Mouse (Mus musculus): ENCODE measurements around the gene Tmem233. TPM values are rescaled to one million over a fixed set of nuclear protein-coding genes. Genes with fewer than 3 reads are reported as not detected.

Tmem233 gene
- polyA plus RNA-seq, 1 experiment = not detected

- no peaks in the 10 kb centered on the region; the same call in 1 of the 2 replicates for H3K4me1 ChIP-seq (ENCODE audit: control insufficient read depth, insufficient read depth, low read length)
- H3K4me3 ChIP-seq (replicated peaks; ENCODE audit: control insufficient read depth, low read depth, low read length) = peak within 1 kb of the TSS; percentile 65
- whole genome bisulfite sequencing = under 1% methylated on average over 46 of the region's 46 CpGs
- peak; percentile 93; the same call in 1 of the 2 replicates for TF ChIP-seq POLR2A (IDR thresholded peaks at IDR 0.05; ENCODE audit: borderline replicate concordance, control insufficient read depth, low read depth, low read length)
- TF ChIP-seq CTCF (IDR thresholded peaks at IDR 0.05; ENCODE audit: control insufficient read depth, insufficient read depth, low read length) = peak; percentile 67
- H3K27ac ChIP-seq (ENCODE audit: control insufficient read depth, insufficient read depth, low read depth, low read length, poor library complexity) = peak within 1 kb of the TSS; percentile 91
Observed at GRCm38 (mm10) chr5:116024327-116024739, 58.7 kb downstream of the Tmem233 start, which contains the start of gene Prkab1. Prkab1 (minus strand) TSS chr5:116024508.

- 1% methylated on average over 28 of the region's 28 CpGs for WGBS
- Histone ChIP-seq H3K4me3 (replicated peaks; ENCODE audit: control insufficient read depth, low read depth, low read length) (peak overlapping the region; percentile 65), H3K27ac (ENCODE audit: control insufficient read depth, insufficient read depth, low read depth, low read length, poor library complexity) (peak overlapping the region; percentile 91), H3K4me1 (ENCODE audit: control insufficient read depth, insufficient read depth, low read length) (no peaks in the 10 kb centered on the region; the same call in 1 of the 2 replicates)
- TF ChIP-seq CTCF (IDR thresholded peaks at IDR 0.05; ENCODE audit: control insufficient read depth, insufficient read depth, low read length) = no peak
- TF ChIP-seq POLR2A (IDR thresholded peaks at IDR 0.05; ENCODE audit: borderline replicate concordance, control insufficient read depth, low read depth, low read length) = no peak
Observed at GRCm38 (mm10) chr5:116023821-116024284, 59.2 kb downstream of the Tmem233 start.

GRCm38 (mm10) chr5:116023251-116023661 is 59.8 kb downstream of the Tmem233 start:
- Histone ChIP-seq H3K27ac (ENCODE audit: control insufficient read depth, insufficient read depth, low read depth, low read length, poor library complexity) (peak overlapping the region; percentile 91), H3K4me1 (ENCODE audit: control insufficient read depth, insufficient read depth, low read length) (no peaks in the 10 kb centered on the region; the same call in 1 of the 2 replicates)

GRCm38 (mm10) chr5:116022658-116023200 is 60.3 kb downstream of the Tmem233 start:
- Histone ChIP-seq H3K4me1 (ENCODE audit: control insufficient read depth, insufficient read depth, low read length) (no peaks in the 10 kb centered on the region), H3K4me3 (replicated peaks; ENCODE audit: control insufficient read depth, low read depth, low read length) (peak overlapping the region; percentile 65), H3K27ac (ENCODE audit: control insufficient read depth, insufficient read depth, low read depth, low read length, poor library complexity) (peak overlapping the region; percentile 91)
- TF ChIP-seq CTCF (IDR thresholded peaks at IDR 0.05; ENCODE audit: control insufficient read depth, insufficient read depth, low read length) (no peak), POLR2A (IDR thresholded peaks at IDR 0.05; ENCODE audit: borderline replicate concordance, control insufficient read depth, low read depth, low read length) (no peak)
- WGBS = 29% methylated on average over 7 of the region's 7 CpGs

More at GRCm38 (mm10) chr5:116023251-116023661, 59.8 kb downstream of the Tmem233 start:
- peak overlapping the region; percentile 65 for H3K4me3 ChIP-seq (replicated peaks; ENCODE audit: control insufficient read depth, low read depth, low read length)
- TF ChIP-seq POLR2A (IDR thresholded peaks at IDR 0.05; ENCODE audit: borderline replicate concordance, control insufficient read depth, low read depth, low read length) (no peak), CTCF (IDR thresholded peaks at IDR 0.05; ENCODE audit: control insufficient read depth, insufficient read depth, low read length) (no peak)
- WGBS = 15% methylated on average over 8 of the region's 8 CpGs

- 67% methylated on average over 12 of the region's 12 CpGs for WGBS
- H3K4me1 ChIP-seq (ENCODE audit: control insufficient read depth, insufficient read depth, low read length) = no peaks in the 10 kb centered on the region
- peak overlapping the region; percentile 65 for H3K4me3 ChIP-seq (replicated peaks; ENCODE audit: control insufficient read depth, low read depth, low read length)
- H3K27ac ChIP-seq (ENCODE audit: control insufficient read depth, insufficient read depth, low read depth, low read length, poor library complexity) = peak overlapping the region; percentile 82
- TF ChIP-seq CTCF (IDR thresholded peaks at IDR 0.05; ENCODE audit: control insufficient read depth, insufficient read depth, low read length) = no peak
- TF ChIP-seq POLR2A (IDR thresholded peaks at IDR 0.05; ENCODE audit: borderline replicate concordance, control insufficient read depth, low read depth, low read length) = no peak
Observed at GRCm38 (mm10) chr5:116022131-116022530, 60.9 kb downstream of the Tmem233 start.

- no peaks in the 10 kb centered on the region for H3K4me1 ChIP-seq (ENCODE audit: control insufficient read depth, insufficient read depth, low read length)
- 57% methylated on average over 14 of the region's 14 CpGs for WGBS
- TF ChIP-seq CTCF (IDR thresholded peaks at IDR 0.05; ENCODE audit: control insufficient read depth, insufficient read depth, low read length) (no peak), POLR2A (IDR thresholded peaks at IDR 0.05; ENCODE audit: borderline replicate concordance, control insufficient read depth, low read depth, low read length) (no peak)
- peak overlapping the region; percentile 50; the same call in 1 of the 2 replicates for H3K27ac ChIP-seq (ENCODE audit: control insufficient read depth, insufficient read depth, low read depth, low read length, poor library complexity)
- H3K4me3 ChIP-seq (replicated peaks; ENCODE audit: control insufficient read depth, low read depth, low read length) = peak overlapping the region; percentile 45
Observed at GRCm38 (mm10) chr5:116021552-116021951, 61.5 kb downstream of the Tmem233 start.

- Histone ChIP-seq H3K4me3 (replicated peaks; ENCODE audit: control insufficient read depth, low read depth, low read length) (no peak overlapping the region), H3K27ac (ENCODE audit: control insufficient read depth, insufficient read depth, low read depth, low read length, poor library complexity) (no peak overlapping the region), H3K4me1 (ENCODE audit: control insufficient read depth, insufficient read depth, low read length) (no peaks in the 10 kb centered on the region)
- no peak for TF ChIP-seq POLR2A (IDR thresholded peaks at IDR 0.05; ENCODE audit: borderline replicate concordance, control insufficient read depth, low read depth, low read length)
- TF ChIP-seq CTCF (IDR thresholded peaks at IDR 0.05; ENCODE audit: control insufficient read depth, insufficient read depth, low read length) = no peak
- WGBS = 88% methylated on average over 11 of the region's 11 CpGs
Observed at GRCm38 (mm10) chr5:116019371-116019770, 63.7 kb downstream of the Tmem233 start.

- H3K4me3 ChIP-seq (replicated peaks; ENCODE audit: control insufficient read depth, low read depth, low read length) = no peak overlapping the region
- TF ChIP-seq POLR2A (IDR thresholded peaks at IDR 0.05; ENCODE audit: borderline replicate concordance, control insufficient read depth, low read depth, low read length) = no peak
- no peak for TF ChIP-seq CTCF (IDR thresholded peaks at IDR 0.05; ENCODE audit: control insufficient read depth, insufficient read depth, low read length)
- 75% methylated on average over 6 of the region's 6 CpGs for WGBS
- H3K4me1 ChIP-seq (ENCODE audit: control insufficient read depth, insufficient read depth, low read length) = no peaks in the 10 kb centered on the region
- no peak overlapping the region for H3K27ac ChIP-seq (ENCODE audit: control insufficient read depth, insufficient read depth, low read depth, low read length, poor library complexity)
Observed at GRCm38 (mm10) chr5:116018784-116019183, 64.3 kb downstream of the Tmem233 start.
